Mouse (Mus musculus) MEL (cell line): Measurements from ENCODE around the gene Zdhhc6. TPM values are rescaled to one million over a fixed set of nuclear protein-coding genes. Genes with fewer than 3 reads are reported as not detected.

Experiments used
- DNase-seq: peaks from one replicate; pipeline ENCODE4 v3.0.0; 2011; ENCODE audit warnings: low read depth, low spot score
- H3K27ac ChIP-seq: 2 replicates; pipeline ENCODE4 v1.5.1; 2012; ENCODE audit warnings: low read depth, mild to moderate bottlenecking, control low read depth, low read length, moderate library complexity; ENCODE audit not compliant: control insufficient read depth
- H3K27me3 ChIP-seq, 2 experiments: fragments of 150-350 bp in 1 of 2; sonication (generic) in 1 of 2; 2 replicates each; pipeline ENCODE4 v1.6.1; 2012; ENCODE audit warnings: low read length in 2 of 2, mild to moderate bottlenecking in 2 of 2, improper control_type of control experiment in 1 of 2, moderate library complexity in 1 of 2; ENCODE audit not compliant: insufficient read depth in 2 of 2, control insufficient read depth in 1 of 2
- H3K36me3 ChIP-seq, 2 experiments: 2 replicates each; pipeline ENCODE4 v1.6.1; 2012 to 2014; ENCODE audit warnings: low read length in 2 of 2, improper control_type of control experiment in 1 of 2, inconsistent platforms in 1 of 2, mild to moderate bottlenecking in 1 of 2; ENCODE audit not compliant: insufficient read depth in 2 of 2, control insufficient read depth in 1 of 2
- H3K4me1 ChIP-seq, 2 experiments: fragments of 150-350 bp in 1 of 2; sonication (generic) in 1 of 2; 2 replicates each; pipeline ENCODE4 v1.6.1; 2012; ENCODE audit warnings: low read length in 2 of 2, improper control_type of control experiment in 1 of 2, mild to moderate bottlenecking in 1 of 2; ENCODE audit not compliant: insufficient read depth in 2 of 2, control insufficient read depth in 1 of 2
- H3K4me3 ChIP-seq, 2 experiments: fragments of 150-350 bp in 1 of 2; sonication (generic) in 1 of 2; 2 replicates each; pipeline ENCODE4 v1.5.1; 2012; ENCODE audit warnings: low read depth in 2 of 2, low read length in 2 of 2, mild to moderate bottlenecking in 2 of 2, moderate library complexity in 2 of 2, control low read depth in 1 of 2, improper control_type of control experiment in 1 of 2; ENCODE audit not compliant: control insufficient read depth in 1 of 2, insufficient read depth in 1 of 2
- H3K79me2 ChIP-seq: 2 replicates; pipeline ENCODE4 v1.6.1; 2012; ENCODE audit warnings: mild to moderate bottlenecking, low read length, moderate library complexity; ENCODE audit not compliant: control insufficient read depth, poor library complexity, insufficient read depth
- H3K9ac ChIP-seq: 2 replicates; pipeline ENCODE4 v1.6.1; 2012; ENCODE audit warnings: low read depth, mild to moderate bottlenecking, control low read depth, low read length, moderate library complexity; ENCODE audit not compliant: control insufficient read depth, poor library complexity, severe bottlenecking
- H3K9me3 ChIP-seq: fragments of 150-350 bp; sonication (generic); replicated peaks from 2 replicates; pipeline ENCODE4 v1.6.1; 2012; ENCODE audit warnings: mild to moderate bottlenecking, low read length, improper control_type of control experiment, moderate library complexity; ENCODE audit not compliant: insufficient read depth
- BHLHE40 ChIP-seq: IDR thresholded peaks from 2 replicates; pipeline ENCODE4 v1.6.1; 2012; ENCODE audit warnings: low read depth, mild to moderate bottlenecking, inconsistent platforms, low read length, improper control_type of control experiment, borderline replicate concordance
- CHD1 ChIP-seq: IDR thresholded peaks from 2 replicates; pipeline ENCODE4 v1.6.1; 2012; ENCODE audit warnings: low read depth, mild to moderate bottlenecking, inconsistent platforms, low read length, improper control_type of control experiment
- CHD2 ChIP-seq: IDR thresholded peaks from 2 replicates; pipeline ENCODE4 v1.6.1; 2011; ENCODE audit warnings: low read length, improper control_type of control experiment
- CTCF ChIP-seq, 3 experiments: IDR thresholded peaks in 2 of 3; conservative IDR thresholded peaks in 1 of 3; 2 replicates each; pipeline ENCODE4 v1.5.1; 2011 to 2012; ENCODE audit warnings: low read length in 3 of 3, low read depth in 2 of 3, mild to moderate bottlenecking in 2 of 3, improper control_type of control experiment in 1 of 3, inconsistent platforms in 1 of 3, mixed read lengths in 1 of 3, moderate library complexity in 1 of 3; ENCODE audit not compliant: control insufficient read depth in 1 of 3, insufficient read depth in 1 of 3, poor library complexity in 1 of 3, severe bottlenecking in 1 of 3
- E2F4 ChIP-seq: IDR thresholded peaks from 2 replicates; pipeline ENCODE4 v1.6.1; 2011; ENCODE audit warnings: low read depth, low read length, improper control_type of control experiment, borderline replicate concordance
- ELF1 ChIP-seq: IDR thresholded peaks from 2 replicates; pipeline ENCODE4 v1.6.1; 2014; ENCODE audit warnings: low read depth, mild to moderate bottlenecking, inconsistent platforms, low read length, improper control_type of control experiment, moderate library complexity
- EP300 ChIP-seq, 2 experiments: IDR thresholded peaks; 2 replicates each; pipeline ENCODE4 v1.6.1; 2011; ENCODE audit warnings: improper control_type of control experiment in 2 of 2, low read length in 2 of 2, low read depth in 1 of 2, mild to moderate bottlenecking in 1 of 2
- ETS1 ChIP-seq: IDR thresholded peaks from 2 replicates; pipeline ENCODE4 v1.6.1; 2012; ENCODE audit warnings: low read depth, mild to moderate bottlenecking, inconsistent platforms, low read length, improper control_type of control experiment, moderate library complexity
- GABPA ChIP-seq: IDR thresholded peaks from 2 replicates; pipeline ENCODE4 v1.6.1; 2012; ENCODE audit warnings: low read depth, mild to moderate bottlenecking, inconsistent platforms, low read length, improper control_type of control experiment, moderate library complexity
- GATA1 ChIP-seq: IDR thresholded peaks from 2 replicates; pipeline ENCODE4 v1.6.1; 2011; ENCODE audit warnings: low read depth, low read length, improper control_type of control experiment
- HCFC1 ChIP-seq: IDR thresholded peaks from 2 replicates; pipeline ENCODE4 v1.6.1; 2012; ENCODE audit warnings: low read depth, mild to moderate bottlenecking, inconsistent platforms, low read length, improper control_type of control experiment, moderate library complexity
- JUND ChIP-seq: IDR thresholded peaks from 2 replicates; pipeline ENCODE4 v1.6.1; 2011; ENCODE audit warnings: low read depth, mild to moderate bottlenecking, improper control_type of control experiment, low read length
- KAT2A ChIP-seq: conservative IDR thresholded peaks from 2 replicates; pipeline ENCODE4 v1.6.1; 2012; ENCODE audit warnings: low read depth, low read length, improper control_type of control experiment, inconsistent platforms
- MAFK ChIP-seq: IDR thresholded peaks from 2 replicates; pipeline ENCODE4 v1.6.1; 2011; ENCODE audit warnings: low read depth, mild to moderate bottlenecking, low read length, improper control_type of control experiment, borderline replicate concordance
- MAX ChIP-seq: IDR thresholded peaks from 2 replicates; pipeline ENCODE4 v1.6.1; 2011; ENCODE audit warnings: low read length, improper control_type of control experiment
- MAZ ChIP-seq: IDR thresholded peaks from 2 replicates; pipeline ENCODE4 v1.6.1; 2012; ENCODE audit warnings: low read depth, mild to moderate bottlenecking, inconsistent platforms, low read length, improper control_type of control experiment
- MEF2A ChIP-seq: IDR thresholded peaks from 2 replicates; pipeline ENCODE4 v1.6.1; 2014; ENCODE audit warnings: low read depth, mild to moderate bottlenecking, inconsistent platforms, low read length, improper control_type of control experiment; ENCODE audit not compliant: poor library complexity, insufficient replicate concordance, severe bottlenecking; ENCODE audit errors: extremely low read depth
- MXI1 ChIP-seq: IDR thresholded peaks from 2 replicates; pipeline ENCODE4 v1.6.1; 2011; ENCODE audit warnings: mild to moderate bottlenecking, low read depth, low read length, improper control_type of control experiment
- MYB ChIP-seq: IDR thresholded peaks from 2 replicates; pipeline ENCODE4 v1.6.1; 2011; ENCODE audit warnings: mild to moderate bottlenecking, low read depth, low read length, improper control_type of control experiment
- MYC ChIP-seq: IDR thresholded peaks from 2 replicates; pipeline ENCODE4 v1.6.1; 2011; ENCODE audit warnings: low read depth, mild to moderate bottlenecking, low read length, improper control_type of control experiment, moderate library complexity
- NELFE ChIP-seq: IDR thresholded peaks from 2 replicates; pipeline ENCODE4 v1.6.1; 2011; ENCODE audit warnings: low read depth, low read length, improper control_type of control experiment
- NRF1 ChIP-seq: IDR thresholded peaks from 2 replicates; pipeline ENCODE4 v1.6.1; 2014; ENCODE audit warnings: low read depth, mild to moderate bottlenecking, inconsistent platforms, low read length, improper control_type of control experiment, moderate library complexity; ENCODE audit not compliant: poor library complexity, insufficient read depth, severe bottlenecking
- POLR2A ChIP-seq, 2 experiments: IDR thresholded peaks; 2 replicates each; pipeline ENCODE4 v1.6.1; 2011 to 2012; ENCODE audit warnings: low read length in 2 of 2, mild to moderate bottlenecking in 2 of 2, control low read depth in 1 of 2, improper control_type of control experiment in 1 of 2, low read depth in 1 of 2, moderate library complexity in 1 of 2; ENCODE audit not compliant: control insufficient read depth in 1 of 2, insufficient read depth in 1 of 2, poor library complexity in 1 of 2
- POLR2AphosphoS2 ChIP-seq: IDR thresholded peaks from 2 replicates; pipeline ENCODE4 v1.6.1; 2011; ENCODE audit warnings: low read length, improper control_type of control experiment
- POLR2AphosphoS5 ChIP-seq: IDR thresholded peaks from 2 replicates; pipeline ENCODE4 v1.6.1; 2012; ENCODE audit warnings: low read depth, borderline replicate concordance, mild to moderate bottlenecking, inconsistent platforms, low read length, moderate library complexity, mixed read lengths
- RAD21 ChIP-seq: IDR thresholded peaks from 2 replicates; pipeline ENCODE4 v1.6.1; 2011; ENCODE audit warnings: mild to moderate bottlenecking, low read depth, low read length, improper control_type of control experiment
- RCOR1 ChIP-seq: IDR thresholded peaks from 2 replicates; pipeline ENCODE4 v1.6.1; 2012; ENCODE audit warnings: low read depth, mild to moderate bottlenecking, inconsistent platforms, low read length, improper control_type of control experiment
- SIN3A ChIP-seq: IDR thresholded peaks from 2 replicates; pipeline ENCODE4 v1.6.1; 2012; ENCODE audit warnings: low read length, improper control_type of control experiment, inconsistent platforms
- SMC3 ChIP-seq: IDR thresholded peaks from 2 replicates; pipeline ENCODE4 v1.6.1; 2011; ENCODE audit warnings: low read depth, low read length, improper control_type of control experiment
- TAL1 ChIP-seq: IDR thresholded peaks from 2 replicates; pipeline ENCODE4 v1.6.1; 2012; ENCODE audit warnings: mild to moderate bottlenecking, inconsistent platforms, low read length, moderate library complexity, mixed read lengths
- TBP ChIP-seq: IDR thresholded peaks from 2 replicates; pipeline ENCODE4 v1.8.0; 2011; ENCODE audit warnings: low read depth, low read length, improper control_type of control experiment
- TCF12 ChIP-seq: IDR thresholded peaks from 2 replicates; pipeline ENCODE4 v1.6.1; 2014; ENCODE audit warnings: low read depth, mild to moderate bottlenecking, inconsistent platforms, low read length, improper control_type of control experiment, moderate library complexity
- USF1 ChIP-seq: IDR thresholded peaks from 2 replicates; pipeline ENCODE4 v1.6.1; 2014; ENCODE audit warnings: low read depth, mild to moderate bottlenecking, inconsistent platforms, low read length, improper control_type of control experiment, moderate library complexity
- USF2 ChIP-seq, 2 experiments: IDR thresholded peaks; 2 replicates each; pipeline ENCODE4 v1.6.1; 2011 to 2012; ENCODE audit warnings: improper control_type of control experiment in 2 of 2, low read length in 2 of 2, borderline replicate concordance in 1 of 2, inconsistent platforms in 1 of 2, low read depth in 1 of 2, mild to moderate bottlenecking in 1 of 2; ENCODE audit not compliant: insufficient read depth in 1 of 2
- ZC3H11A ChIP-seq: IDR thresholded peaks from 2 replicates; pipeline ENCODE4 v1.6.1; 2012; ENCODE audit warnings: low read depth, mild to moderate bottlenecking, inconsistent platforms, low read length, improper control_type of control experiment
- ZKSCAN1 ChIP-seq: IDR thresholded peaks from 2 replicates; pipeline ENCODE4 v1.6.1; 2012; ENCODE audit warnings: low read depth, mild to moderate bottlenecking, inconsistent platforms, low read length, improper control_type of control experiment, moderate library complexity
- ZMIZ1 ChIP-seq: IDR thresholded peaks from 2 replicates; pipeline ENCODE4 v1.6.1; 2012; ENCODE audit warnings: low read depth, mild to moderate bottlenecking, inconsistent platforms, low read length, improper control_type of control experiment, moderate library complexity
- polyA plus RNA-seq, 2 experiments: library from polyadenylated mRNA; stranded (reverse) in 1 of 2; unstranded in 1 of 2; fragments of >175 nt in 1 of 2; fragments of >200 nt in 1 of 2; gene quantifications; 2 replicates each; pipeline versions ENCODE4 v1.2.1 to v1.2.4; 2012; ENCODE audit warnings: low replicate concordance in 2 of 2, low read depth in 1 of 2; ENCODE audit not compliant: insufficient read length in 2 of 2, insufficient read depth in 1 of 2, missing spikeins in 1 of 2
- total RNA-seq: library from RNA; depleted of rRNA; stranded (reverse); fragments of 300-350 nt; gene quantifications from 2 replicates; pipeline ENCODE4 v1.2.3, GENCODE M21; 2012

Gene Zdhhc6
- total and polyA plus RNA-seq, 3 experiments = 95.6 to 114 (median 109) TPM

DNA sequence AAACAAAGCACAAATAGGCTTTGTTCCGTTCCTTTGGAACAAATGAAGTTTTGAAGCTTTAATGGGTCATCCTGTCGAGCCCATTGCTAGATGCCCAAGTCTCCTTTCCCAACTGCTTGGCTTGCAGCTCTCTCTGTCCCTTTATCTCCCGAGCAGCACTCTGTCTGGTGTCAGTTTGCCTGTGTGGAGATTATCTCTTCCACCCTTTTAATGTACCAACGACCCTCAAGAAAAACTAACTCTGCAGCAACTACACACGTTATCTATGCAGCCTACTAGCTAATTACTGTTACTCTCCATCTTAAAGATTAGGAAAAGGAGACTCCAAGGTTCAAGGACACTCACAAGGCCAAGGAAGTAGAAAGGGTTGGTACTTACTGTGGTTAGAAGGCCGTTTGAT is 42.5 kb downstream of the Zdhhc6 start:
- H3K9ac ChIP-seq = peak overlapping the region; percentile 2; the same call in 1 of the 2 replicates
- H3K79me2 ChIP-seq = no peaks in the 10 kb centered on the region
- H3K27me3 ChIP-seq = no peaks in the 10 kb centered on the region
- H3K4me1 ChIP-seq = peaks cover 44 to 46% of the 10 kb centered on the region in 2 experiments
- H3K4me3 ChIP-seq = no peak overlapping the region
- peaks cover 37 to 59% of the 10 kb centered on the region in 2 experiments for H3K36me3 ChIP-seq
- peak; percentile 85 for DNase-seq
- H3K9me3 ChIP-seq = no peaks in the 10 kb centered on the region
- H3K27ac ChIP-seq = peak overlapping the region; percentile 91
- TF ChIP-seq TBP = 0 out of 2 replicates have a peak, but pooled peaks have one; percentile 49
- TF ChIP-seq GATA1 = peak; percentile 99
- TF ChIP-seq SMC3 = peak; percentile 2; the same call in 1 of the 2 replicates
- no peak for TF ChIP-seq RAD21
- no peak for TF ChIP-seq POLR2AphosphoS5
- peak; percentile 98 for TF ChIP-seq TCF12
- TF ChIP-seq MAX = peak; percentile 46; the same call in 1 of the 2 replicates
- peak; percentile 100 for TF ChIP-seq MYB
- no peak for TF ChIP-seq MEF2A
- TF ChIP-seq MAFK = peak; percentile 86
- no peak for TF ChIP-seq CHD1
- peak; percentile 53; the same call in 1 of the 2 replicates for TF ChIP-seq NELFE
- TF ChIP-seq TAL1 = peak; percentile 76
- no peak for TF ChIP-seq ZKSCAN1
- no peak for TF ChIP-seq USF1
- TF ChIP-seq MXI1 = no peak
- TF ChIP-seq USF2 (IDR thresholded peaks at IDR 0.05; ENCODE audit: borderline replicate concordance in 1 of 2, insufficient read depth in 1 of 2, low read depth in 1 of 2, low read length in 2 of 2) = no peak
- peak; percentile 50 for TF ChIP-seq CHD2
- TF ChIP-seq HCFC1 = peak; percentile 54
- TF ChIP-seq POLR2AphosphoS2 = peak; percentile 77
- peak; percentile 95 for TF ChIP-seq JUND
- TF ChIP-seq SIN3A = peak; percentile 100
- TF ChIP-seq ETS1 = peak; percentile 96
- peak; percentile 91 for TF ChIP-seq ZMIZ1
- peak; percentile 65; the same call in 1 of the 2 replicates for TF ChIP-seq BHLHE40
- peak; percentile 84 for TF ChIP-seq MAZ
- TF ChIP-seq MYC = peak; percentile 90
- TF ChIP-seq E2F4 = no peak
- TF ChIP-seq ZC3H11A = no peak
- no peak for TF ChIP-seq CTCF (IDR thresholded peaks at IDR 0.05 in 2 of 3, conservative IDR thresholded peaks at IDR 0.05 in 1 of 3; ENCODE audit: control insufficient read depth in 1 of 3, insufficient read depth in 1 of 3, low read depth in 2 of 3, low read length in 3 of 3, poor library complexity in 1 of 3, severe bottlenecking in 1 of 3)
- TF ChIP-seq POLR2A (IDR thresholded peaks at IDR 0.05; ENCODE audit: control insufficient read depth in 1 of 2, insufficient read depth in 1 of 2, low read depth in 1 of 2, low read length in 2 of 2, poor library complexity in 1 of 2) = peak in 1 of 2 experiments; percentile 61; a peak in 2 of 4 replicates
- TF ChIP-seq EP300 (IDR thresholded peaks at IDR 0.05; ENCODE audit: low read depth in 1 of 2, low read length in 2 of 2) = peak; percentile 100
- peak; percentile 92 for TF ChIP-seq RCOR1
- TF ChIP-seq ELF1 = peak; percentile 19; the same call in 1 of the 2 replicates
- no peak; the same call in none of the 2 replicates for TF ChIP-seq KAT2A
- TF ChIP-seq NRF1 = no peak
- 0 out of 2 replicates have a peak, but pooled peaks have one; percentile 14 for TF ChIP-seq GABPA
